Mouse (Mus musculus) cerebellum, postnatal 4 days (tissue): Measurements from ENCODE around the gene Stk39.

Experiments used
- DNase-seq, 2 experiments: peaks; one replicate each; pipeline ENCODE4 v3.0.0; 2022; ENCODE audit warnings: low spot score in 2 of 2, mixed read lengths in 1 of 2

Gene Stk39

DNA sequence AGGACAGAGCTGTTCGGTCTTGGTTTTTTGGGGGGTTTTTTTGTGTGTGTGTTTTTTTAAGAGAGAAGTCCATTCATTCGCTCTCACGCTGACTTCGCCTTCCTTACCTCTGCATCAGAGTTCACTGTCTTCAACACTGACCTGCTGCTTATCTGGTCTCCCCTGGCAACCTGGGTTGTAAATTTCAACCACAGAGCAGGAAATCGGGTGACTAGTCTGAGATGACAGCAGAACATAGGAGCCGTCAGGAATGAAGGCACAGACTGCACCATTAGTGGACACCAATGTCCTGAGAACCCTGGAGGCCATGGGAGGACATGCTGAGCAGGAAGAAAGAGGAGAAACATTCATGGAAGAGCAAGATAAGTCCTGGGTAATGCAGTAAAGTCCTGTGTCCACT lies 51.1 kb downstream of the Stk39 start:
- DNase-seq = no peak

DNA sequence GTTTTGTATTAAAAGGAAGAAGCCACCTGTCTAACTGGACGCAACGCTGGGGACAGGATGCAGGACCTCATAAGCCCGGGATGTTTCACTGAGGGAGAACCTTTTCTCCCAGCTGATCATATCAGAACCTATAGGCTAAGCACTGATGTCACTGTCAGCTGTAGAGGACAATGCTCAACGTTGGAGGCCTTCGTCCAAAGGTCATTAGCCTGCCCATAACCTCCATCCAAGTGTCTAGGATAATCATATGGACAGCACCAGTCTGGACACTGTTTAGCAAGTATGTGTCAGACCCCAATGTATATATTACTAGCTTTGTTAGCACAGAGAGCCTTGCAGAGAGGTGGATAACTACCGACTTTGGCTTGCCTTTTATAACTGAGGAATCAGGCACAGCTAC lies 51.8 kb downstream of the Stk39 start:
- no peak for DNase-seq

DNA sequence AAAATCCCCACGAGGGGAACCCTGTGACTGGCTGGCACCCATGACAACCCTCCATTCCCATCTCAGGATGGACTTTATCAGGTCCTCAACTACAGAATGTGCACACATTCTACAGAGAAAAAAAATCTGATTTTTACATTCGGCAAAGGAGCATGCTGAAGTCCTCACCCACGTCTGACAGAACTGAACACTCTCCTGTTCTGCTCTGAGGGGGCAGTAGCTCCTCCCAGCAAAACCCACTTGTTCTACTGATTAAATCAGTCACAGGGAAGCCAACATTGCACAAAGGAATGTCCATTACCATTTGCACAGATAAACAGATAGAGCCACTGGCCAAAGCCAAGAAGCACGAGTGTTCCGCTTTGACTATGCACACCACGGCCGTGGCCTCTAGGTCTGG lies 52.3 kb downstream of the Stk39 start:
- DNase-seq = no peak

DNA sequence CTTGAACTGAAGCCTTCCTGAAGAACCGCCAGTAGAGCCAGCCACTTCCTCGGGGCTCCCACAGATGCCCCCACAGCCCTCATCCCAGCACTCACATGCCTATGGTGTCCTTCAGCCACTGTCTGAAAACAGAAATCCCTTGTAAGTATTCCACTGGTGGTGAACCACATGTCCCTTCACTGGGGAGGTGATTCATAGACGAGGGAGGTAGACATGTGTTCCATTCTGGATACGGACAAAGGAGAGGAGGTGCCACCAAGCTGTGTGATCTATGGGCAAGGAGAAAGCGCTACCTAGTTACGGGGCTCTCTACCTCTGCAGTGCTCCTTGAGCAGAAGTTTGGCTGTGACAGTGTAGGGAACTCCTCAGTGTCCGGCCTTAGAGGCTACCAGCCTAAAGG lies 52.9 kb downstream of the Stk39 start:
- DNase-seq = no peak

DNA sequence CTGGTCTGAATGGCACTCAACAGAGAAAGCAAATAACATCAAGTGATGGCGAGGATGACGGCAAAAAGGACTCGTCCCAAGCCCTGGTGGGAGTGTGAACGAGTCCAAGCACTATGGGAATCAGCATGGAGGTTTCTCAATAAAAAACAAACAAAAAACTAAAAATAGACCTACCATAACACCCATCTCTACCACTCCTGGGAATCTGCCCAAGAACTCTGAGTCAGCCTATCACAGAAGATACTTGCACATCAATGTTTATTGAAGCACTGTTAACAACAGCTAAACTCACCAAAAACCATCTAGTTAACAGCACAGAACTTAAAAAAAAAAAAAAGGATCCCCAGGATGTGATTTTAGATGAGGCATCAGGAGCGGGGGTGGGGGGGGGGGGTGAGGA lies 55.0 kb downstream of the Stk39 start:
- no peak for DNase-seq

DNA sequence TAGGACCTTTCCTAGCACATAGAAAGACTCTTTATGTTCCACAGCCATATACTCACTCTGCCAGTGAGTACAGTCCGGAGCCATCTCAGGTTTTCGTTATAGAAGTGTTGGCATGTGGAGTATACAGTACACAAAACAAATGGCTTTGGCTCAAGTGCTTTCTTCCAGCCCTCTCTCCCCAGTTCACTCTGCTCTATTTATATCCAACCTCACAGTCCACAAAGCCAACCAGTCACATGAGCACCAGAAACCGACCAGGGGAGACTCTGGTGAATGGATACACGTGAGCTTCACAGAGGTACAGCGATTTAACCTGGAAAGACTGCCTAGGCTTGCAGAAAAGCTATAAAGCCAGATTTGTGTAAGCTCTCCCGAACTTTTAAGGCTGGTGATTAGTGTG lies 56.4 kb downstream of the Stk39 start:
- no peak for DNase-seq

DNA sequence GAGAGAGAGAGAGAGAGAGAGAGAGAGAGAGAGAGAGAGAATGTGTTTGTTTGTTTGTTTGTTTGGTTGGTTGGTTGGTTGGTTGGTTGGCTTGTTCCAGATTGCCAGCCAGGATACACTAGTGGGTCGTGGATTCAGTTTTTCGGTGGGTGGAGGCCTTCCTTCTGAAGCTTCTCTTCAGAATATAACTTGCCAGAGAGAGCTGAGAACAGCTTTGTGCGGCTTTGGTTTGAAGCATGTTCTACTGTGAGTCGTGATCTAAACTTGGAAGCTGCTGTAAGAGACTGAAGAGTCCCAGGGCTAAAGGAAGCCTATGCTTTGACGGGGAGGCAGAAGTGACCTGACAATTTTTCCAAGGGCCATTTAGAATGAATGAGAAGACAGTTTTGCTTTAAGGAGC lies 59.9 kb downstream of the Stk39 start:
- no peak for DNase-seq

DNA sequence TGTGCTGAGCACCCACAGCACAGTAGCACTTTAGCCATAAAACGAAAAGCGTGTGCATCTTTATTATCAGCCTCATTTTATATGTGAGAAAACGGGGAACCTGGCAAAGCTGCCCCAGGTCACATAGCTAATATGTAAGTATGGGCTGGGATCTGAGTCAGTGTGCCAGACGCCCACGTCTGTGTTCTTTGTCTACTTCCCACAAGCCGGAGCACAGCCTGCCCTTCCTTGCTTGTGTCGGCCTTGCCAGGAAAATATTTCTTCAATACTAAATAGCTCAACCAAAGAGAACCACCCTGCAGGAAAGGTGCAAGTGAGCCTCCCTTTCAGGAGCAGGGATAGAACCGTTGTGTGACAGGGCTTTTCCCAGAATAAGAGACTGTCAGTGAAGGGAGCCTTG lies 60.9 kb downstream of the Stk39 start:
- DNase-seq = no peak

DNA sequence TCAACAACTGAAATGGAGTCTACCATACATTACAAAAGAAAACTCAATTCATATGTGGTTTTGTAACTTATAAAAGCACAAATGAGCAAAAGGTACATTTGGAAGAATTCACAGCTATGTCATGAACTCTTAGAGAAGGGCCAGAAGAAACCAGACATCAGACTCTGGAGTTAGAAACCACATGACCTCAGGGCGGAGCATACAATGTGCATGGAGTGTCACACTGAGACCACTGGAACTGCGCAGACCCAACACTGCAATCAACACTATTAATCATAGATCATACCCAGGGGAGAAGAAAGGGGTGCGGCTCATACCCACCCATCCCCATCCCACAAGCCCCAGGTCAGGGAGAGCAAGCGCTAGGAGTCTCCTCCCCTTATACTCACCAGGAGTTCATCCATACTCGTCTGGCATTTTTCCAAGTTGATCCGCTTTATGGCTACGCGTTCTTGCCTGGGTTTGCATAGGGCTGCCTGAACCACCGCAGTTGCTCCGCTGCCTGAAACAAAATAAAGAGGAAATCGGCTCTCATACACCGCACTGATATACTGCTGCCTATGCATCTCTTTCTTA lies 62.3 kb downstream of the Stk39 start:
- no peak for DNase-seq

DNA sequence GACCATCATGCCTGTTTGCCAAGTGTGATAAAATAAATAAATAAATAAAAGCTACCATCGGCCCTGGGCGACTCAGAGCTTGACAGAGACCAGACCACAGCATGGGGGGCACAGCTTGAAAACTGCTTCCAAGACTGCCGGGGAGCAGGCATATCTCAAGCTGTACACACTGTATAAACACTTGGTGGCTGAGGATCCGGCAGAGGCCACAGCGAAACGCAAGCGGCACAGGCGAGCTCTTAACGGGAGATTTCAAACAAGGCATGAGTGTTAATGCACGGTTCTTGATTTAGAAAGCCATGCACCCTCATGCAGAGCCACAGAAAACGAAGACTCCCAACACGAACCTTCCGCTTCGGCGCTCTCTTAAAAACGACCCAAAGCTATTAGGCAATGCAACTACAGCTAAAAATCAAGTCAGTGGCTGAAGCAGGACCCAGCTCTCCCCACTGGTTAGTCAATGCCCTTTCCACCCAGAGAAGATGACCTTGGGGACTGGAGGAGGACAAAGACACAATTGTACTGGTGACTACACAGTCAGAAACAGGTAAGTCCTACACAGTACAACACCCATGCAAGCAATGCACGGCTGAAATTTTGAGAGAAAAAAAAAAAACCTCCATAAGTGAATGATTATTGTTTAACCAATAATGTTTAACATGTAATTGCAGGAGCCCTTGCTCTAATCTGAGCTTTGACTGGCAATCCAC lies 63.6 kb downstream of the Stk39 start:
- no peak for DNase-seq

DNA sequence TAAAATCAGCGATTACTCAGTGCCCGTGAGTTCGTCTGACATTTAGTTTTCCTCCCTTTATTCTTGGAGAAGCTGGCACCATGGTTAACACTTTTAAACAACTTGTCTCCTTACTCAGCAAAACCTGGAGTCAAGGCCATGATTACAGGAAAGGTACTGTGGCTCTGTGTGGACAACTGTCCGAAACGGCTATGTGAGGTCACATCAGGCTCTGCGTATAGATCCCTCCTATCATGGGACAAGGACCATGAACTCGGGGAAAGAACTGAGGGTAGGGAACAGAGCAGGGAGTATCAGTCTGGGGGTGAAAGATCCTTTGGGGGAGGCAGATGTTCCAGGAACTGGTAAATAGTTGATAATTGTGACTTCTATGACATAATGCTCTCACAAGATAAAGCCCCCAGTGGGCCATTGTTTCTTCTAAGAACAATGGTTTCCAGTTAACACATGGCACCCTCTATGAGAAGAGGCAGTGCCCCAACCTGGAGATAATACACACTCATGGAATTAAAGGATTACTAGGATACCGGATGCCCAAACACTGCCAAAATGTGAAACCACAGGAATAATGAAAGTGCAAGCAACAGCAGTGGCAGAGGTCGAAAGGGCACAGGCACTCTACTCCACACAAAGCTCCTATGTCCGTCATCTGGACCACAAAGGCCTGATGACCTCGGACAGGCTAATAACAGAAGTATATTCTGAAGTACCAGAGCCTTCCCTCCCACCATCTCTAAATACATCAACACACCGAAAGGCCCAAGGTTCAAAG lies 64.7 kb downstream of the Stk39 start:
- DNase-seq = no peak

DNA sequence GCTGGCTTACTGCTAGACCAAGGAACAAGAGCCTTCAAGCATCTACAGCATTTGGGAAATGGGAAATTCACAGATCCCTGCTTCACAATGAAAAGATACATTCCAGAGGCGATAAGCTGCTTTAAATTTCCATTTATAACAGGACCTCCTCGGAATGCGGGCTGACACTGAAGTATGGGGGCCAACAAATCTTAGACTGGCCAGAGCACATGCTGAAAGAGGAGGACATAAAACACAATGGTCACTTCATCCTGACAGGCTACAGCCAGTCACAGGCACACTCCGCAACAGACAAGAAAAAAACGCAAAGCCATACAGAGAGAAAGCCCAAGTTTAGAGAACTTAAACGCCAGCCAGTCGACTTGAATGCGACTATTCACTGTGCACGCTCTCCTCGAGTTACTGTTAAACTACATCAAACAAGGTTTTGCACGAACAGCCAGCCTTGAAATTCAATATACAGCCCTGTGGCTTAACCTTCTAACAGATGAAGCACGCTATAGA lies 65.4 kb downstream of the Stk39 start:
- DNase-seq = no peak

DNA sequence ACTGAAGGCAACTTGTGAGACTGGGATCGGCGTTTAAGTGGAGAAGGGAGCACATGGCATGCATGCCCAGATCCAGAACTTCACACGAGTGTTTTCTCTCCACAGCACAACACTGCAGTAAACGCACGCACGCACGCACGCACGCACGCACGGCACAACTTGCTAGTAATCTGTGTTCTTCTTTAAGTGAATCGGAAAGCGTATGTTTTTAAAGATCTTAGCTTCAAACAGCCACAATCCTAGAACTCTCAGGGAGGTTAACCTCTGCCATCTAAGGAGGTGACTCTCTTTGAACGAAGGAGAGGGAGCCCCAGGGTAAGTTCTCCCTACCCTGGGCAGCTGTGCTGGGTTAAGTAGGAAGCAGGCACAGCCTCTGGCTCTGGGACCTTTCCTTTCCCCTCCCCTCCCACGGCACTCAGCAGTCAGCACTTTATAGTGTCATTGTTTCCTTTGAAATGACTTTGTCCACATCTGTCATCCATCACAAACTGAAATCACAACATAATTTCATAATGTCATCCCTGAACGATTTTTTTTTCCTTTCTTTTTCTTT lies 66.8 kb downstream of the Stk39 start:
- no peak for DNase-seq

DNA sequence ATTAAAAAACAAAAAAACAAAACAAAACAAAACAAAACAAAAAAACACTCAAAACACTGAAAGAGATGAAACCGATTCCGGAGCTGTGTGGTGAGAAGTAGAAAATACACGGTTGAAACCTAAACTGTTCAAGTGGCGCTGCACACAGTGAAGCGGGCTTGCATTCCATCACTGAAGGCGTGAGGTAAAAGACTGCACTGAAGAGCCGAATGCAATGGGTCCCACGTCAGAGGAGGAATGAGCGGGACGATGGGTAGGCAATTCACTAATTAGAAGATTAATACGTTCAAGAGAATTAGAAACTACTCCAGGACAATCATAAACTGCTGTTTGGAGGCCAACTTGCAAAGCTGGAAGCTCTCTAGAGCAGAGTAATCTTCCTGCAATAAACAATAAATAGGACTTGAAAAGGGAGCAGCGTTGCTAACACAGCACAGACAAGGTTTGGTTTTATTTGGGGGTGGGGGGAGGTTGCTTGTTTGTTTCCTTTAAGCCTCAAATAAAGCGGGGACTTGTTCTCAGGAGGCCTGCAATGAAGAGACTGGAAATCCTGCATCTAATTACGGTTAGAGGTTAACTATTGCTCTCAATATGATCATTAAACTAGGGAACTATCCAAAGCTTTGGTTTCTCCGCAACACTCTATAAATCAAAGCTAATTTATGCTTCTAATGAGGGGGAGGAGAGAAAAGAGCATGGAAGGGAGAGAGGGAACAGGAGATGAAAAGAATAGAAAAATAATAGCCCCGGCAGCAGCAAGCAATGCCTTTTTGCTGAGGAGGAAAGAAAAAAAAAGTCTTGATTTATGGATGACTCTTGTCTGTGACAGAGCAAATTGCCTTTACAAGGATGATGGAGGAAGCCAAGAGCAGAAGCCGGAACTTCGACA lies 67.5 kb downstream of the Stk39 start:
- no peak for DNase-seq

DNA sequence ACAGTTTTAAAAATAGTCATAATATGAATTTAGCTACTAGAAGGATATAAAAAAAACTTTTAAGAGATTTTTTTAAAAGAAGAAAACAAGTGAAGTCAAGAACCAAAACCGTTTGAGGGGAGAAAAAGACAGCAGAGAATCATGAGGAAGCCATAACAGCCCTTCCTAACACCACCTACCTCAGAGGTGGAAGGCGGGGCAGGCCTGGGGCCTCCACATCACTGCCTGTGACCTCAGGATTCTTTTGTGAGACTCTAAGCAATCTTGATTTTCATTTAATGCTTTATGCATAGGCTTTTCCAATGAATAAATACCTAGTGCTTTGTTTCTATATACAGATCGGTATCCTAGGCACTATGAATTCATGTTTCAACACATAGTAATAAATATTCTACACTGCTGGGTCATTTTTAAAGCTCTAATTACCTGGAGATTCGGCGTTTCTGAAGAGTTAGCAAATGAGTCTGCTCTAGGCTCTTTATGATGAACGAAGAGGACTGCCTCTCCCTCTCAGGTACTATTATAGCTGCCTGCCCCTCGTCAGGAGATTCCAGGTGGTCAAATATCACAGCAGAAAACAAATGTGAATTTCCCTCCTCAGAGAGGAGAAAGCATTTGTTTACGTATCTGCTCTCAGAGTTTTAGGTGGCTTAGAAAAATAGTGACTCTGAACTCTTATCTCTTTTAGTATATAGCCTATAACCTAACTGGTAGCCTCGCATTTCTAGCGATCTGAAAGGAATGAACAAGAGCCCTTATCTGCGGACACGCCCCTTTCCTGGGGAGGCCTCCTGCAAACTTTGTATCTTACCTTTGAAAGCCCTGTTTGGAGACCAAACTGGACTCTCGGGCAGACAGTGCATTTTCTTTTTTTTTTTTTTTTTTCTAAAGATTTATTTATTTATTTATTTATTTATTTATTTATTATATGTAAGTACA lies 78.2 kb downstream of the Stk39 start:
- DNase-seq = no peak

DNA sequence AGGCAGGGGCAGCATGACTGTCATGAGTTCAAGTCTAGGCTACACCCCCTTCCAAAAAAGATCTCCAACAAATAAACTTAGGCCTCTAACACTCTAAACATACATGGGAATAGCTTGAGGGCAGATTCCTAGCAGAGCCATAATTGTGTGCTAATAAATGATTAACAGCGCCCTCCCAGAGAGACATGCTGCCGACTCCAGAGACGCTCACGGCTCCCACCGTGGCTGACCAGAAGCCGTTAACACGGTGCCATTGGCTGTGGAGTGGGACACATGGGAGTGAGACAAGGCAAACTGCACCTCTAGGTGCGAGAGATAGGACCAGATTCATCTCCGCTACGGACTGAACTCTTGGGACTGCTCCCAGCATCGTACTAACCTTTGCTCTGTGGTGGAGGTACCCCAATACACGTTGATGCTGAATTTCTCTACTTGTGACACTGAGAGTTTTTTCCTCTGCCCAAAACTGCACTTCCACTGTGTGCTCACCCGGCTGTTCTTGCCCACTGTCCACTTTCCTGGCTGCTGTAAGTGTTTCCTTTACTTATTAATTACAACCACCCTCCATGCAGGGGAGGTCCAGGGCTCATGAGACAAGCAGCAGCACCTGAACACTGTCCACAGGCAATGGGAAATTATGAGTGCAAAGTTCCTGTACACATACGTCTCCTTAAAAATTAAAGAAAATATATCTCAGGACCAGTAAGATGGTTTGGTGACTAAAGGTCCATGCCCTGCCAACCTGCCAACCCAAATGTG lies 84.1 kb downstream of the Stk39 start:
- DNase-seq = no peak

DNA sequence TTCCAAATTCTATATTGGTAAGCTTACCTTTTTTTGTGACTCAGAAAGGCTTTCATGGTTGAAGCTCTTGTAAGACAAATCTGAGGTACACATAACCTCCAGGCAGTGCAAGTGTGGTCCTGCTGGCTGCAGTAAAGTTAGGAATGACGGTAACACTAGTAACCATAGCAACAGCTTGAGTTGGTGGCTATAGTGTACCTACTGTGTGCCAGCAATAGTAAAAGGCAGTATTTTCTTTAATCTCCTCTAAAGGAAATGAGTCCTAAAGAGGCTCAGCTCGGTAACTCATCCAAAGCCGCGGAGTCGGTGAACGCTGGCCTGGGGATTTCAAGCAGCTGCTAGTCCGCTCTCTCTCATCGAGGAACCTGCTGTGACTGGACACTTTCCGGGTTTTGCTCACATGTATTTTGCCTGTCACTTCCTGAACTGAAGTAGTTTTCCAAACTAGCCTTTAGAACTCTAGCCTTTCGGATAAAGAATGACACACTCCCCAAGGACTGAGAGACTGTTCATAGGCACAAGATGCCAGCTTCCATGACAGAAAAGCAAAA lies 85.7 kb downstream of the Stk39 start:
- no peak for DNase-seq

DNA sequence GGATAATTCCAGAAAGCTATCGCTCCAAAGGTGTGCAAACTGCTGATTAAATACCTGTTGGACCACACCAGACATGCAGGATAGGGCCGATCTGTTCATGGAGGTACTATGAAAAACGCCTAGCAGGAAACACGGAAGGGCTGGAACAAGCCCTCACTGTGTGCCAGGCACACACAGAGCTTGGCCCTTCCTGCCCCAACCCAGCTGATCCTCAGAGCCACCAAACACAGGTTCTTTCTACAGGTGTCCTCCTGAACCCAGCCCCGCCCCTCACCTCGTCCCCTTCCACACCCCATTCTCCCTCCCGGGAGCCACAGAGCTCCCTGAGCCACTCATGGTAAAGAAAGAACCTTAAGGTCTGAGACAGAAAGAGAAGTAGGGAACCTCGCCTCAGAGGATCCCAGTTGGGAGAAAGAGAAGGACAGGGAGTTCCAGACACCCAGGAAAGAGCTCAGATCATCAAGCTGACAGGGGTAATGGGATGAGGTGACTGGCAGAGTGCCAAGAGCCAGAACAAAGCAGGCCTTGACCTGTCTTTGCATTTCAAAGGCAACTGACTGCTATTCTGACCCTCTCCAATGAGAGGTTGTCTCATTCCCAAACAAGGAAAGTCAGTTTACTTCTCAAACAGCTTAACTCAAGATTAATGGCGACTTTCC lies 86.3 kb downstream of the Stk39 start:
- no peak for DNase-seq

DNA sequence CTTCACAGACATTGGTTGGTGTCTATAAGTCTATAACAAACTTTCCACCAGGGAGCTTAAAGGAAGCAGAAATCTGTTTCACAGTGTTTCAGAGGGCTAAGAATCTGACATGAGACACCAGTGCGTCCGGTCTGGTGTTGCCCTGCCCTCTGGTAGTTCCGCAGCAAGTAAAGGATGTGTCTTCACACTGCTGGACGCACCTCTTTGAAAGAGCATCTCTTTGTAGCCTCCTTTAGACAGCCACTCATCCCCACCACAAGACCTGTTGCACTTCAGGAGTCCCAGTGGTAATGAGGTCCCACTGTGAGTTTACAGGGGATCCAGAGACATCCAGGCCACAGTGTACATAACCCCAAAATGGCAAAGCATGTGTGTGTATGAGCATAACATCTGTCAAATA lies 88.1 kb downstream of the Stk39 start:
- DNase-seq = no peak
